Comparison of ENCODE assay signal across 20 mouse cellular contexts in the genomic region with DNA sequence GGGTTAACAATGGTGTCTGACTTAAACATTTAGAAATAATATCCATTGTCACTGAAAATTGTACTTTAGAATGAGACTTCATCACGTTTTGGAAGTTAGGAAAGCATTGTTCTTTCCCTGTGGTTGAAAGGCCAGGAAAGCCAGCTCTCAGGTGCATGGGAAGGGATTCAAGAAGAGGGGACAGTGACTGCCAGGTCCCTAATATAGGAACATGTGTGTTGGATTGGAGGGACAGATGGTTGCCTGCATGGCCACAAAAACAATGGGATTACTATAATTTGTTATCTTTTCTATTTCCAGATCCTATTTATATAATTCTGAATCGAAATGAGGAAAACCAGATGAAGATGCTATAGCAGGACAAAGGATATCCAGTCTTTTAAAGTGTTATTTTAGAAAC.
DNase-seq lines count a peak whose midpoint lies in the region; ATAC-seq lines count a peak whose summit lies in the region.
"Had no signal": no experiment of that assay in that cellular context is flagged by ENCODE, and none has a peak within 500 bp of the region (broad histone marks: within the 10 kb centered on the region; RNA-seq: fewer than 3 reads in every experiment).

No protein-coding gene starts in this region.

- no peak overlapping the region for H3K4me3 ChIP-seq in hindbrain, embryonic 12.5 days
- H3K4me3 ChIP-seq: embryonic facial prominence, embryonic 15.5 days; erythroblast, embryonic 14.5 days; forebrain, embryonic 10.5 days; forebrain, embryonic 15.5 days; heart, embryonic 10.5 days; intestine, embryonic 15.5 days had no signal

- no peaks in the 10 kb centered on the region for H3K9me3 ChIP-seq in hindbrain, embryonic 12.5 days (replicated peaks)
- H3K9me3 ChIP-seq: embryonic facial prominence, embryonic 15.5 days; forebrain, embryonic 10.5 days; forebrain, embryonic 15.5 days; heart, embryonic 10.5 days; intestine, embryonic 15.5 days had no signal

- no peak overlapping the region for H3K9ac ChIP-seq in hindbrain, embryonic 12.5 days
- H3K9ac ChIP-seq: embryonic facial prominence, embryonic 15.5 days; forebrain, embryonic 15.5 days; hindbrain, embryonic 14.5 days; intestine, embryonic 15.5 days had no signal

- H3K4me2 ChIP-seq in hindbrain, embryonic 12.5 days (replicated peaks), result no peak overlapping the region
- H3K4me2 ChIP-seq: embryonic facial prominence, embryonic 15.5 days; forebrain, embryonic 15.5 days; hindbrain, embryonic 14.5 days; intestine, embryonic 15.5 days had no signal

- peak; percentile 84 for DNase-seq in brain, adult 2 months (ENCODE audit: low read depth, low spot score)
- DNase-seq in cerebellum, adult 18-20 months, result peak; percentile 45 to 52
- peak; percentile 61 for DNase-seq in cerebellum, adult 9-11 months
- peak; percentile 28 for DNase-seq in cerebellum, postnatal 36 days
- DNase-seq in spleen, postnatal 10 days (ENCODE audit: low spot score in 2 of 2), result no peak
- no peak for DNase-seq in adrenal gland, postnatal 25 days
- DNase-seq: adrenal gland, postnatal 14 days; embryo, embryonic 11 days; gastrocnemius, postnatal 36 days; heart, adult 18-20 months; heart, postnatal 14 days; kidney, adult 18-20 months had no signal

- H3K27me3 ChIP-seq in hindbrain, embryonic 12.5 days, result no peaks in the 10 kb centered on the region
- H3K27me3 ChIP-seq: embryonic facial prominence, embryonic 15.5 days; forebrain, embryonic 15.5 days; intestine, embryonic 15.5 days had no signal

- no peaks in the 10 kb centered on the region for H3K4me1 ChIP-seq in hindbrain, embryonic 12.5 days
- H3K4me1 ChIP-seq: embryonic facial prominence, embryonic 15.5 days; forebrain, embryonic 10.5 days; forebrain, embryonic 15.5 days; intestine, embryonic 15.5 days had no signal

- WGBS in hindbrain, embryonic 12.5 days, result 78% methylated on average over 2 of the region's 2 CpGs

- H3K36me3 ChIP-seq in hindbrain, embryonic 12.5 days, result no peaks in the 10 kb centered on the region
- H3K36me3 ChIP-seq: embryonic facial prominence, embryonic 15.5 days; forebrain, embryonic 10.5 days; forebrain, embryonic 15.5 days; heart, embryonic 10.5 days; intestine, embryonic 15.5 days had no signal

- ATAC-seq in hindbrain, embryonic 12.5 days (ENCODE audit: low FRiP score), result no peak
- ATAC-seq: forebrain, embryonic 15.5 days; intestine, embryonic 15.5 days had no signal

- no peak overlapping the region for H3K27ac ChIP-seq in hindbrain, embryonic 12.5 days
- H3K27ac ChIP-seq: embryonic facial prominence, embryonic 15.5 days; forebrain, embryonic 10.5 days; forebrain, embryonic 15.5 days; heart, embryonic 10.5 days; hindbrain, embryonic 14.5 days; intestine, embryonic 15.5 days had no signal

Comparison
In these comparisons a context has a peak if more than half of its experiments do, and no peak if none do; other contexts are left out.
1. DNase-seq: peak in brain, adult 2 months (single experiment), cerebellum, adult 18-20 months (2 of 2), cerebellum, adult 9-11 months (single experiment) and cerebellum, postnatal 36 days (2 of 2); none in spleen, postnatal 10 days (0 of 2) and adrenal gland, postnatal 25 days (single experiment).